Mouse (Mus musculus) embryonic facial prominence, embryonic 14.5 days (tissue): ENCODE results near the gene Mrpl49. TPM values are rescaled to one million over a fixed set of nuclear protein-coding genes. Genes with fewer than 3 reads are reported as not detected.

ENCODE experiments used
- ATAC-seq: fragments of 200-750 bp; cut with Nextera tagmentation; 2 replicates; pipeline ENCODE4 v1.8.0; 2017; ENCODE audit warnings: low read depth, moderate number of reproducible peaks, moderate TSS enrichment
- DNase-seq: peaks from one replicate; pipeline ENCODE4 v3.0.0-alpha.2; 2015; ENCODE audit warnings: low spot score
- H3K27ac ChIP-seq: fragments of 300-500 bp; sonication (generic); replicated peaks from 2 replicates; pipeline ENCODE4 v1.5.1; 2014; ENCODE audit warnings: low read depth, mild to moderate bottlenecking, low read length, moderate library complexity
- H3K27me3 ChIP-seq: fragments of 300-500 bp; sonication (generic); replicated peaks from 2 replicates; pipeline ENCODE4 v1.6.1; 2014; ENCODE audit warnings: low read length; ENCODE audit not compliant: control insufficient read depth, insufficient read depth
- H3K36me3 ChIP-seq: fragments of 300-500 bp; sonication (generic); 2 replicates; pipeline ENCODE4 v1.6.1; 2014; ENCODE audit warnings: low read length, mixed read lengths; ENCODE audit not compliant: control insufficient read depth, insufficient read depth
- H3K4me1 ChIP-seq: fragments of 300-500 bp; sonication (generic); 2 replicates; pipeline ENCODE4 v1.6.1; 2014; ENCODE audit warnings: antibody characterized with exemption, low read length; ENCODE audit not compliant: control insufficient read depth, insufficient read depth
- H3K4me2 ChIP-seq: fragments of 300-500 bp; sonication (generic); 2 replicates; pipeline ENCODE4 v1.6.1; 2014; ENCODE audit warnings: low read depth, mild to moderate bottlenecking, low read length, moderate library complexity, mixed read lengths
- H3K4me3 ChIP-seq: fragments of 300-500 bp; sonication (generic); 2 replicates; pipeline ENCODE4 v1.5.1; 2014; ENCODE audit warnings: low read depth, mild to moderate bottlenecking, low read length
- H3K9ac ChIP-seq: fragments of 300-500 bp; sonication (generic); 2 replicates; pipeline ENCODE4 v1.6.1; 2014; ENCODE audit warnings: low read depth, mild to moderate bottlenecking, low read length, moderate library complexity, mixed read lengths
- H3K9me3 ChIP-seq: fragments of 300-500 bp; sonication (generic); 2 replicates; pipeline ENCODE4 v1.6.1; 2016; ENCODE audit warnings: low read length; ENCODE audit not compliant: control insufficient read depth
- WGBS: fragments of 180-500 bp; shearing (Covaris S2); extraction: QIAGEN DNeasy Blood & Tissue Kit; methylation state at CpG from one replicate; pipeline ENCODE4 v1.1.7; 2014; 5-methylcytosine and 5-hydroxymethylcytosine counted together
- polyA plus RNA-seq: library from polyadenylated mRNA; unstranded; fragments of >200 nt; fragmentation: Nextera tagmentation; extraction: Ambion mirVana; gene quantifications from 2 replicates; pipeline ENCODE4 v1.2.1, GENCODE M21; 2014

Gene Mrpl49
- polyA plus RNA-seq, 1 experiment from 2014 or later = 67.5 TPM

GRCm38 (mm10) chr19:6061021-6061533 lies 3.5 kb upstream of the Mrpl49 start, which contains the start of gene Znhit2:
Znhit2 (plus strand) TSS chr19:6061192.
- H3K9ac ChIP-seq = peak within 1 kb of the TSS; percentile 94
- H3K4me3 ChIP-seq = peak within 1 kb of the TSS; percentile 90
- peaks cover 14% of the 10 kb centered on the region for H3K36me3 ChIP-seq
- ATAC-seq (peak; percentile 86), DNase-seq (peak; percentile 98)
- peaks cover 20% of the 10 kb centered on the region for H3K4me1 ChIP-seq
- under 1% methylated on average over 19 of the region's 58 CpGs for WGBS
- peak within 1 kb of the TSS; percentile 94 for H3K27ac ChIP-seq
- no peaks in the 10 kb centered on the region for H3K9me3 ChIP-seq
- H3K4me2 ChIP-seq = peak within 1 kb of the TSS; percentile 100
- H3K27me3 ChIP-seq = no peaks in the 10 kb centered on the region

GRCm38 (mm10) chr19:6058966-6059365 lies 1.4 kb upstream of the Mrpl49 start:
- no peak for DNase-seq
- Histone ChIP-seq H3K4me1 (peaks cover 20% of the 10 kb centered on the region), H3K27me3 (no peaks in the 10 kb centered on the region), H3K36me3 (peaks cover 34% of the 10 kb centered on the region), H3K9me3 (no peaks in the 10 kb centered on the region), H3K27ac (peak overlapping the region; percentile 81; the same call in 1 of the 2 replicates), H3K4me3 (peak overlapping the region; percentile 49), H3K4me2 (peak overlapping the region; percentile 68), H3K9ac (peak overlapping the region; percentile 94)
- WGBS = 87% methylated on average over 5 of the region's 5 CpGs
- no peak for ATAC-seq

GRCm38 (mm10) chr19:6058513-6058912 lies 928 bp upstream of the Mrpl49 start:
- H3K4me2 ChIP-seq = peak overlapping the region; percentile 68
- no peaks in the 10 kb centered on the region for H3K27me3 ChIP-seq
- H3K9me3 ChIP-seq = no peaks in the 10 kb centered on the region
- peaks cover 20% of the 10 kb centered on the region for H3K4me1 ChIP-seq
- H3K27ac ChIP-seq = peak overlapping the region; percentile 81
- peak overlapping the region; percentile 94 for H3K9ac ChIP-seq
- H3K36me3 ChIP-seq = peaks cover 39% of the 10 kb centered on the region
- peak overlapping the region; percentile 49 for H3K4me3 ChIP-seq
- DNase-seq = no peak
- ATAC-seq = no peak
- WGBS = 34% methylated on average over 5 of the region's 5 CpGs

GRCm38 (mm10) chr19:6056696-6057095 lies 889 bp downstream of the Mrpl49 start:
- Histone ChIP-seq H3K4me3 (peak overlapping the region; percentile 49), H3K27me3 (no peaks in the 10 kb centered on the region), H3K9me3 (no peaks in the 10 kb centered on the region), H3K9ac (peak overlapping the region; percentile 94), H3K27ac (no peak overlapping the region), H3K4me2 (peak overlapping the region; percentile 68), H3K4me1 (peaks cover 9% of the 10 kb centered on the region), H3K36me3 (peaks cover 57% of the 10 kb centered on the region)
- ATAC-seq = no peak
- DNase-seq = no peak
- 56% methylated on average over 4 of the region's 4 CpGs for WGBS

GRCm38 (mm10) chr19:6054296-6054695 lies 3.3 kb downstream of the Mrpl49 start:
- Histone ChIP-seq H3K27me3 (no peaks in the 10 kb centered on the region), H3K9ac (no peak overlapping the region), H3K4me2 (no peak overlapping the region), H3K27ac (no peak overlapping the region), H3K36me3 (peaks cover 74% of the 10 kb centered on the region), H3K4me3 (no peak overlapping the region), H3K4me1 (peaks cover 9% of the 10 kb centered on the region), H3K9me3 (no peaks in the 10 kb centered on the region)
- no peak for DNase-seq
- WGBS = 85% methylated on average over 5 of the region's 5 CpGs
- no peak for ATAC-seq

- H3K4me1 ChIP-seq = peaks cover 12% of the 10 kb centered on the region
- H3K27ac ChIP-seq = no peak overlapping the region
- DNase-seq = no peak
- peaks cover 81% of the 10 kb centered on the region for H3K36me3 ChIP-seq
- 90% methylated on average over 6 of the region's 7 CpGs for WGBS
- no peaks in the 10 kb centered on the region for H3K9me3 ChIP-seq
- no peak overlapping the region for H3K9ac ChIP-seq
- no peak overlapping the region for H3K4me3 ChIP-seq
- ATAC-seq = no peak
- no peak overlapping the region for H3K4me2 ChIP-seq
- no peaks in the 10 kb centered on the region for H3K27me3 ChIP-seq
Measured at GRCm38 (mm10) chr19:6052516-6052915, 5.1 kb downstream of the Mrpl49 start.

GRCm38 (mm10) chr19:6048681-6049410 lies 8.7 kb downstream of the Mrpl49 start:
- Histone ChIP-seq H3K4me1 (peaks cover 16% of the 10 kb centered on the region), H3K36me3 (peaks cover 59% of the 10 kb centered on the region), H3K4me2 (0 out of 2 replicates have a peak overlapping the region, but pooled peaks have one; percentile 93), H3K9ac (no peak overlapping the region), H3K27ac (no peak overlapping the region), H3K27me3 (no peaks in the 10 kb centered on the region), H3K4me3 (no peak overlapping the region), H3K9me3 (no peaks in the 10 kb centered on the region)
- ATAC-seq = no peak
- no peak for DNase-seq
- WGBS = 84% methylated on average over 11 of the region's 11 CpGs

- no peak for DNase-seq
- no peaks in the 10 kb centered on the region for H3K9me3 ChIP-seq
- WGBS = 88% methylated on average over 8 of the region's 8 CpGs
- H3K4me2 ChIP-seq = peak overlapping the region; percentile 93
- ATAC-seq = no peak
- peak overlapping the region; percentile 96; the same call in 1 of the 2 replicates for H3K27ac ChIP-seq
- H3K4me1 ChIP-seq = peaks cover 16% of the 10 kb centered on the region
- H3K27me3 ChIP-seq = no peaks in the 10 kb centered on the region
- peak overlapping the region; percentile 76 for H3K9ac ChIP-seq
- peak overlapping the region; percentile 89 for H3K4me3 ChIP-seq
- H3K36me3 ChIP-seq = peaks cover 49% of the 10 kb centered on the region
Measured at GRCm38 (mm10) chr19:6047899-6048166, 9.8 kb downstream of the Mrpl49 start.
